Mouse (Mus musculus) Patski (cell line): ENCODE data around the gene Ubash3a. TPM values are rescaled to one million over a fixed set of nuclear protein-coding genes. Genes with fewer than 3 reads are reported as not detected.

Experiments used
- ATAC-seq: fragments of 100-300 bp; one replicate; pipeline ENCODE4 v1.8.0; 2021
- CTCF ChIA-PET: fragments of 350-600 bp; sonication (Branson Sonifier 250); formaldehyde crosslinking; loops from one replicate; lab custom pipeline; 2022; ENCODE audit warnings: inconsistent platforms; lab: Charles Lee
- POLR2A ChIA-PET: fragments of 350-600 bp; sonication (Branson Sonifier 250); formaldehyde crosslinking; loops from one replicate; lab custom pipeline; 2022; ENCODE audit warnings: antibody characterized with exemption, inconsistent platforms; lab: Charles Lee
- DNase-seq: peaks from one replicate; pipeline ENCODE4 v3.0.0-alpha.2; 2011; ENCODE audit warnings: low read depth, low spot score
- H3K27me3 ChIP-seq: fragments of 371-371 bp; one replicate; pipeline ENCODE4 v1.5.1; 2021
- CTCF ChIP-seq: fragments of 100-300 bp; IDR thresholded peaks from one replicate; pipeline ENCODE4 v1.5.1; 2021
- in situ Hi-C: fragments of 300-500 bp; cut with MboI; formaldehyde crosslinking; loops from 3 replicates; pipeline ENCODE4 v1.11.1; 2018; ENCODE audit warnings: low pct_unique_long_range_greater_than_20kb, mixed read lengths
- polyA plus RNA-seq: library from polyadenylated mRNA; unstranded; gene quantifications from one replicate; pipeline ENCODE4 v1.2.3, GENCODE M21; 2021

Gene Ubash3a
- polyA plus RNA-seq, 1 experiment from 2014 or later, result 0.01 TPM

GRCm38 (mm10) chr17:31260430-31260829, 52.8 kb downstream of the Ubash3a start:
- in situ Hi-C loops, result no loop called here

GRCm38 (mm10) chr17:31261352-31261751, 53.7 kb downstream of the Ubash3a start:
- TF ChIP-seq CTCF, result no peak
- no peak for ATAC-seq
- in situ Hi-C loops, result no loop called here
- no peak for DNase-seq
- H3K27me3 ChIP-seq, result no peaks in the 10 kb centered on the region
- ChIA-PET POLR2A (no interaction called here), CTCF (interaction anchor here (1.7 kb wide), 1 partner anchor 83 kb away, joined by 3 read pairs; no protein-coding TSS in a partner anchor)

More at GRCm38 (mm10) chr17:31260430-31260829, 52.8 kb downstream of the Ubash3a start:
- no peaks in the 10 kb centered on the region for H3K27me3 ChIP-seq
- TF ChIP-seq CTCF, result no peak
- no peak for ATAC-seq
- no peak for DNase-seq
- ChIA-PET CTCF (interaction anchor here (1.7 kb wide), 1 partner anchor 84 kb away, joined by 3 read pairs; no protein-coding TSS in a partner anchor), POLR2A (no interaction called here)

GRCm38 (mm10) chr17:31262715-31263114, 55.0 kb downstream of the Ubash3a start:
- CTCF ChIA-PET, result no interaction called here
- DNase-seq (no peak), ATAC-seq (no peak)
- H3K27me3 ChIP-seq, result no peaks in the 10 kb centered on the region
- in situ Hi-C loops, result no loop called here
- no peak for TF ChIP-seq CTCF
- POLR2A ChIA-PET, result no interaction called here

DNA sequence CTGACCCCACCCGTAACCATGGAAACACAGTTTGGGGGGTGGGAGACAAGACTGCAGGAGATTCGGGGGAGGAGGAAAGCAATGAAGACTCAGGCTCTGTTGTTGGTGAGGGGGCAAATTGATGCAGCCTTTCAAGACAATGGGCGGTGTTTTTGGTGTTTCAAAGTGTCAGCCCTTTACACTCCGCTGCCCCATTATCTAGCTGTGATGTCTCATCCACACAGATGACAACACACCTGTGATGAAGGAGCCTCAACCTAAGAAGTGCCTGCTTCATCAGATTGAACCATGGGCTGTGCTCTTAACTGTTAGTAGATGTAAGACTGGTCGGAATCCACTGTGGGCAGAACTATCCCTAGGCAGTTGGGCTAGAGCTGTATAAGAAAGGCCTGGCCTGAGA, 56.1 kb downstream of the Ubash3a start:
- no peak for ATAC-seq
- H3K27me3 ChIP-seq, result no peaks in the 10 kb centered on the region
- in situ Hi-C loops, result no loop called here
- POLR2A ChIA-PET, result interaction anchor here (0.8 kb wide), 1 partner anchor 19 kb away, joined by 4 read pairs; no protein-coding TSS in a partner anchor
- no peak for DNase-seq
- CTCF ChIA-PET, result interaction anchor here (1.5 kb wide), 1 partner anchor 10 kb away, joined by 4 read pairs; no protein-coding TSS in a partner anchor
- TF ChIP-seq CTCF, result no peak

- H3K27me3 ChIP-seq, result no peaks in the 10 kb centered on the region
- DNase-seq, result no peak
- in situ Hi-C loops, result no loop called here
- ChIA-PET POLR2A (interaction anchor here (0.8 kb wide), 1 partner anchor 20 kb away, joined by 4 read pairs; no protein-coding TSS in a partner anchor), CTCF (interaction anchor here (1.5 kb wide), 1 partner anchor 10 kb away, joined by 4 read pairs; no protein-coding TSS in a partner anchor)
- TF ChIP-seq CTCF, result no peak
- ATAC-seq, result no peak
Measured at GRCm38 (mm10) chr17:31264372-31264771, 56.7 kb downstream of the Ubash3a start.

- no peak for ATAC-seq
- H3K27me3 ChIP-seq, result no peaks in the 10 kb centered on the region
- ChIA-PET CTCF (interaction anchor here (1.5 kb wide), 1 partner anchor 11 kb away, joined by 4 read pairs; no protein-coding TSS in a partner anchor), POLR2A (no interaction called here)
- in situ Hi-C loops, result no loop called here
- no peak for TF ChIP-seq CTCF
- DNase-seq, result no peak
Measured at GRCm38 (mm10) chr17:31265171-31265572, 57.5 kb downstream of the Ubash3a start.

GRCm38 (mm10) chr17:31265831-31266230, 58.2 kb downstream of the Ubash3a start:
- ATAC-seq, result no peak
- ChIA-PET CTCF (no interaction called here), POLR2A (no interaction called here)
- in situ Hi-C loops, result no loop called here
- TF ChIP-seq CTCF, result no peak
- DNase-seq, result no peak
- no peaks in the 10 kb centered on the region for H3K27me3 ChIP-seq

GRCm38 (mm10) chr17:31266321-31266950, 58.8 kb downstream of the Ubash3a start:
- ATAC-seq, result no peak
- POLR2A ChIA-PET, result no interaction called here

GRCm38 (mm10) chr17:31267138-31267537, 59.5 kb downstream of the Ubash3a start:
- in situ Hi-C loops, result no loop called here
- POLR2A ChIA-PET, result no interaction called here
- TF ChIP-seq CTCF, result no peak
- DNase-seq (no peak), ATAC-seq (no peak)
- H3K27me3 ChIP-seq, result no peaks in the 10 kb centered on the region
- CTCF ChIA-PET, result interaction anchor here (0.9 kb wide), 1 partner anchor 22 kb away, joined by 4 read pairs; no protein-coding TSS in a partner anchor

More at GRCm38 (mm10) chr17:31266321-31266950, 58.8 kb downstream of the Ubash3a start:
- CTCF ChIA-PET, result no interaction called here
- H3K27me3 ChIP-seq, result no peaks in the 10 kb centered on the region
- no peak for DNase-seq
- TF ChIP-seq CTCF, result no peak
- in situ Hi-C loops, result no loop called here

- in situ Hi-C loops, result no loop called here
- no peak for DNase-seq
- TF ChIP-seq CTCF, result no peak
- CTCF ChIA-PET, result interaction anchor here (0.9 kb wide), 1 partner anchor 22 kb away, joined by 4 read pairs; no protein-coding TSS in a partner anchor
- H3K27me3 ChIP-seq, result no peaks in the 10 kb centered on the region
- POLR2A ChIA-PET, result no interaction called here
- ATAC-seq, result no peak
Measured at GRCm38 (mm10) chr17:31267603-31268002, 59.9 kb downstream of the Ubash3a start.

- ATAC-seq, result no peak
- no peak for TF ChIP-seq CTCF
- no peaks in the 10 kb centered on the region for H3K27me3 ChIP-seq
- ChIA-PET CTCF (interaction anchor here (0.9 kb wide), 1 partner anchor 21 kb away, joined by 4 read pairs; no protein-coding TSS in a partner anchor), POLR2A (no interaction called here)
- no peak for DNase-seq
- in situ Hi-C loops, result no loop called here
Measured at GRCm38 (mm10) chr17:31268016-31268415, 60.3 kb downstream of the Ubash3a start.
